ENCODE assay signal across 8 mouse cellular contexts in the genomic region with DNA sequence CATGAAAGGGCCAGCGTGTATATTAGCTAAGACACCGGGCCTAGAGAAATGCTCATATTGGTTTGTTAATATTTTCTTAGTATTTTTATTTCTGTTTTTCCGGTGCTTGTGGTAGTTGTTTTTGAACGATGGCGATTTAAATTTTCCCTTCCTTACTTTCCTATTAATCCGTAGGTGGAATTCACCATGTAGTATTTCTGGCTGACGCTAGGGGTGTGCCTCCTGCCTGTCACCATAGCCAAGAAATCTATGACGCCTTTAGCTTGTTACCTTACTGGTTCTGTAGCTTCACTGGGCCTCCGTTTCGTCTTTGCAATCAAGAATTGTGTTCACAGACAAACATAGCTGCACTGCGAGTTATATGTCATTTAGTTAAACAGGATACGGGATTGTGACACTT. TPM values are rescaled to one million over a fixed set of nuclear protein-coding genes. Genes with fewer than 3 reads are reported as not detected.
A peak's percentile ranks its signal among the peaks of the same experiment; 100 is the strongest.
DNase-seq lines count a peak whose midpoint lies in the region; ATAC-seq and TF ChIP-seq lines count a peak whose summit lies in the region.

No protein-coding gene starts in this region.

- no peaks in the 10 kb centered on the region for H3K9me3 ChIP-seq in embryonic facial prominence, embryonic 13.5 days
- no peaks in the 10 kb centered on the region for H3K9me3 ChIP-seq in heart, embryonic 13.5 days
- H3K9me3 ChIP-seq in kidney, postnatal 0 days (replicated peaks; ENCODE audit: low read length), result no peaks in the 10 kb centered on the region
- H3K9me3 ChIP-seq in liver, embryonic 12.5 days (replicated peaks), result no peaks in the 10 kb centered on the region
- H3K9me3 ChIP-seq in stomach, embryonic 16.5 days (replicated peaks; ENCODE audit: control insufficient read depth, low read length), result no peaks in the 10 kb centered on the region

- peak overlapping the region; percentile 80 for H3K4me2 ChIP-seq in embryonic facial prominence, embryonic 13.5 days
- H3K4me2 ChIP-seq in heart, embryonic 13.5 days, result peak overlapping the region; percentile 88
- peak overlapping the region; percentile 68 for H3K4me2 ChIP-seq in kidney, postnatal 0 days (ENCODE audit: low read length)
- peak overlapping the region; percentile 88 for H3K4me2 ChIP-seq in liver, embryonic 12.5 days
- peak overlapping the region; percentile 78 for H3K4me2 ChIP-seq in stomach, embryonic 16.5 days (ENCODE audit: low read depth, low read length)

- ATAC-seq in CD4-positive, CD25-positive, alpha-beta regulatory T cell, adult 4 months, result peak; percentile 70
- ATAC-seq in embryonic facial prominence, embryonic 13.5 days (ENCODE audit: insufficient number of reproducible peaks, insufficient read depth, low FRiP score, low TSS enrichment, low read depth), result no peak
- ATAC-seq in heart, embryonic 13.5 days (ENCODE audit: extremely low read depth, insufficient number of reproducible peaks, low FRiP score, low TSS enrichment), result no peak
- ATAC-seq in kidney, postnatal 0 days (replicated peaks; ENCODE audit: low FRiP score, low read depth), result no peak
- no peak for ATAC-seq in liver, embryonic 12.5 days
- ATAC-seq in stomach, embryonic 16.5 days (ENCODE audit: insufficient read depth, low FRiP score), result no peak

- H3K9ac ChIP-seq in embryonic facial prominence, embryonic 13.5 days, result peak overlapping the region; percentile 99
- H3K9ac ChIP-seq in heart, embryonic 13.5 days, result peak overlapping the region; percentile 99
- H3K9ac ChIP-seq in kidney, postnatal 0 days (ENCODE audit: low read depth, low read length), result peak overlapping the region; percentile 99
- peak overlapping the region; percentile 98 for H3K9ac ChIP-seq in liver, embryonic 12.5 days
- H3K9ac ChIP-seq in stomach, embryonic 16.5 days (ENCODE audit: low read length), result peak overlapping the region; percentile 99

- peak; percentile 73 for TF ChIP-seq CTCF in kidney, postnatal 0 days (IDR thresholded peaks at IDR 0.05; ENCODE audit: low read depth)

- peak overlapping the region; percentile 98 for H3K27ac ChIP-seq in embryonic facial prominence, embryonic 13.5 days
- peak overlapping the region; percentile 97 for H3K27ac ChIP-seq in heart, embryonic 13.5 days (replicated peaks)
- peak overlapping the region; percentile 97 for H3K27ac ChIP-seq in kidney, postnatal 0 days
- H3K27ac ChIP-seq in liver, embryonic 12.5 days, result peak overlapping the region; percentile 95
- peak overlapping the region; percentile 97 for H3K27ac ChIP-seq in stomach, embryonic 16.5 days (ENCODE audit: low read length)

- no peaks in the 10 kb centered on the region for H3K36me3 ChIP-seq in embryonic facial prominence, embryonic 13.5 days
- H3K36me3 ChIP-seq in heart, embryonic 13.5 days, result no peaks in the 10 kb centered on the region
- no peaks in the 10 kb centered on the region for H3K36me3 ChIP-seq in kidney, postnatal 0 days (ENCODE audit: insufficient read depth, low read length)
- no peaks in the 10 kb centered on the region for H3K36me3 ChIP-seq in liver, embryonic 12.5 days
- no peaks in the 10 kb centered on the region for H3K36me3 ChIP-seq in stomach, embryonic 16.5 days (ENCODE audit: control insufficient read depth, insufficient read depth, low read length)

- 2% methylated on average over 12 of the region's 12 CpGs for WGBS in embryonic facial prominence, embryonic 13.5 days
- 1% methylated on average over 12 of the region's 12 CpGs for WGBS in heart, embryonic 13.5 days
- WGBS in kidney, postnatal 0 days, result 1% methylated on average over 12 of the region's 12 CpGs
- 1% methylated on average over 12 of the region's 12 CpGs for WGBS in liver, embryonic 12.5 days (ENCODE audit: insufficient replicate concordance)
- under 1% methylated on average over 12 of the region's 12 CpGs for WGBS in stomach, embryonic 16.5 days

- peak; percentile 44 to 68 for DNase-seq in adrenal gland, postnatal 36 days
- peak; percentile 94 for DNase-seq in kidney, postnatal 0 days (ENCODE audit: low spot score)
- DNase-seq in naive thymus-derived CD4-positive, alpha-beta T cell, adult 2 months (ENCODE audit: low read depth), result peak; percentile 82

- H3K4me1 ChIP-seq in embryonic facial prominence, embryonic 13.5 days, result peaks cover 31% of the 10 kb centered on the region
- peaks cover 48% of the 10 kb centered on the region for H3K4me1 ChIP-seq in heart, embryonic 13.5 days
- H3K4me1 ChIP-seq in kidney, postnatal 0 days (replicated peaks; ENCODE audit: insufficient read depth, low read length), result peaks cover 10% of the 10 kb centered on the region
- H3K4me1 ChIP-seq in liver, embryonic 12.5 days, result peaks cover 46% of the 10 kb centered on the region
- peaks cover 20% of the 10 kb centered on the region for H3K4me1 ChIP-seq in stomach, embryonic 16.5 days (ENCODE audit: control insufficient read depth, insufficient read depth, low read length)

- no peaks in the 10 kb centered on the region for H3K27me3 ChIP-seq in embryonic facial prominence, embryonic 13.5 days
- H3K27me3 ChIP-seq in heart, embryonic 13.5 days (replicated peaks), result no peaks in the 10 kb centered on the region
- no peaks in the 10 kb centered on the region for H3K27me3 ChIP-seq in kidney, postnatal 0 days (ENCODE audit: insufficient read depth, low read length)
- no peaks in the 10 kb centered on the region for H3K27me3 ChIP-seq in liver, embryonic 12.5 days (replicated peaks)
- no peaks in the 10 kb centered on the region for H3K27me3 ChIP-seq in stomach, embryonic 16.5 days (ENCODE audit: control insufficient read depth, insufficient read depth, low read length)

- H3K4me3 ChIP-seq in embryonic facial prominence, embryonic 13.5 days, result peak overlapping the region; percentile 98
- peak overlapping the region; percentile 94 for H3K4me3 ChIP-seq in heart, embryonic 13.5 days
- peak overlapping the region; percentile 99 for H3K4me3 ChIP-seq in kidney, postnatal 0 days (replicated peaks; ENCODE audit: low read depth, low read length)
- peak overlapping the region; percentile 97 for H3K4me3 ChIP-seq in liver, embryonic 12.5 days
- peak overlapping the region; percentile 99 for H3K4me3 ChIP-seq in stomach, embryonic 16.5 days (replicated peaks; ENCODE audit: low read length)

RNA-seq across cellular contexts. Expression of a gene that starts 1.2 kb away (rescaled TPM):
- polyA plus RNA-seq in CD4-positive, CD25-positive, alpha-beta regulatory T cell, adult 4 months (2017; shearing (Covaris generic)), result 10 to 100 TPM; 13.9 to 18.9 TPM
- 100 to 1,000 TPM in 1 of 2 experiments, 10 to 100 TPM in 1; 92.5 to 111 TPM for total RNA-seq in adrenal gland, postnatal 36 days (2021)
- polyA plus RNA-seq in embryonic facial prominence, embryonic 13.5 days (2015; fragmentation: Nextera tagmentation; extraction: Ambion mirVana), result 87.8 and 89.1 TPM in 2 replicates
- polyA plus RNA-seq in heart, embryonic 13.5 days (2015; fragmentation: Nextera tagmentation; extraction: Ambion mirVana), result 67.8 and 73.9 TPM in 2 replicates
- polyA plus RNA-seq in kidney, postnatal 0 days (2015; fragmentation: Nextera tagmentation; extraction: Ambion mirVana), result 103 and 105 TPM in 2 replicates
- polyA plus RNA-seq in liver, embryonic 12.5 days (2016; fragmentation: Nextera tagmentation; extraction: Ambion mirVana), result 50.3 and 52.0 TPM in 2 replicates
- 78.7 and 86.5 TPM in 2 replicates for polyA plus RNA-seq in stomach, embryonic 16.5 days (2015; fragmentation: Nextera tagmentation; extraction: Ambion mirVana)

RNA-seq across cellular contexts. Expression of a gene that starts 21.7 kb away (rescaled TPM):
- 10 to 100 TPM; 24.7 to 29.2 TPM for polyA plus RNA-seq in CD4-positive, CD25-positive, alpha-beta regulatory T cell, adult 4 months (2017; shearing (Covaris generic))
- total RNA-seq in adrenal gland, postnatal 36 days (2021), result 10 to 100 TPM; 16.8 to 17.8 TPM
- 26.5 and 31.6 TPM in 2 replicates for polyA plus RNA-seq in embryonic facial prominence, embryonic 13.5 days (2015; fragmentation: Nextera tagmentation; extraction: Ambion mirVana)
- polyA plus RNA-seq in heart, embryonic 13.5 days (2015; fragmentation: Nextera tagmentation; extraction: Ambion mirVana), result 18.1 and 20.1 TPM in 2 replicates
- 23.2 and 24.0 TPM in 2 replicates for polyA plus RNA-seq in kidney, postnatal 0 days (2015; fragmentation: Nextera tagmentation; extraction: Ambion mirVana)
- 17.3 and 18.0 TPM in 2 replicates for polyA plus RNA-seq in liver, embryonic 12.5 days (2016; fragmentation: Nextera tagmentation; extraction: Ambion mirVana)
- 24.6 and 26.4 TPM in 2 replicates for polyA plus RNA-seq in stomach, embryonic 16.5 days (2015; fragmentation: Nextera tagmentation; extraction: Ambion mirVana)

RNA-seq across cellular contexts. Expression of a gene that starts 51.1 kb away (rescaled TPM):
- 10 to 100 TPM; 24.1 to 28.6 TPM for polyA plus RNA-seq in CD4-positive, CD25-positive, alpha-beta regulatory T cell, adult 4 months (2017; shearing (Covaris generic))
- 10 to 100 TPM; 51.4 to 58.3 TPM for total RNA-seq in adrenal gland, postnatal 36 days (2021)
- 74.2 and 74.8 TPM in 2 replicates for polyA plus RNA-seq in embryonic facial prominence, embryonic 13.5 days (2015; fragmentation: Nextera tagmentation; extraction: Ambion mirVana)
- polyA plus RNA-seq in heart, embryonic 13.5 days (2015; fragmentation: Nextera tagmentation; extraction: Ambion mirVana), result 59.0 and 59.8 TPM in 2 replicates
- polyA plus RNA-seq in kidney, postnatal 0 days (2015; fragmentation: Nextera tagmentation; extraction: Ambion mirVana), result 76.9 and 77.3 TPM in 2 replicates
- polyA plus RNA-seq in liver, embryonic 12.5 days (2016; fragmentation: Nextera tagmentation; extraction: Ambion mirVana), result 78.7 and 81.2 TPM in 2 replicates
- 63.6 and 70.0 TPM in 2 replicates for polyA plus RNA-seq in stomach, embryonic 16.5 days (2015; fragmentation: Nextera tagmentation; extraction: Ambion mirVana)
